Mouse (Mus musculus) spleen, adult 2 months (tissue): ENCODE data around the gene Fam243.

ENCODE experiments used
- CTCF ChIP-seq: fragments of 200-500 bp; IDR thresholded peaks from 2 replicates; pipeline ENCODE4 v1.5.1; 2011; ENCODE audit warnings: mild to moderate bottlenecking, inconsistent platforms; ENCODE audit not compliant: insufficient read depth, insufficient read length, insufficient replicate concordance; ENCODE audit errors: extremely low read depth
- POLR2A ChIP-seq: fragments of 200-500 bp; IDR thresholded peaks from 2 replicates; pipeline ENCODE4 v1.6.1; 2011; ENCODE audit warnings: low read depth, low read length, inconsistent platforms

DNA sequence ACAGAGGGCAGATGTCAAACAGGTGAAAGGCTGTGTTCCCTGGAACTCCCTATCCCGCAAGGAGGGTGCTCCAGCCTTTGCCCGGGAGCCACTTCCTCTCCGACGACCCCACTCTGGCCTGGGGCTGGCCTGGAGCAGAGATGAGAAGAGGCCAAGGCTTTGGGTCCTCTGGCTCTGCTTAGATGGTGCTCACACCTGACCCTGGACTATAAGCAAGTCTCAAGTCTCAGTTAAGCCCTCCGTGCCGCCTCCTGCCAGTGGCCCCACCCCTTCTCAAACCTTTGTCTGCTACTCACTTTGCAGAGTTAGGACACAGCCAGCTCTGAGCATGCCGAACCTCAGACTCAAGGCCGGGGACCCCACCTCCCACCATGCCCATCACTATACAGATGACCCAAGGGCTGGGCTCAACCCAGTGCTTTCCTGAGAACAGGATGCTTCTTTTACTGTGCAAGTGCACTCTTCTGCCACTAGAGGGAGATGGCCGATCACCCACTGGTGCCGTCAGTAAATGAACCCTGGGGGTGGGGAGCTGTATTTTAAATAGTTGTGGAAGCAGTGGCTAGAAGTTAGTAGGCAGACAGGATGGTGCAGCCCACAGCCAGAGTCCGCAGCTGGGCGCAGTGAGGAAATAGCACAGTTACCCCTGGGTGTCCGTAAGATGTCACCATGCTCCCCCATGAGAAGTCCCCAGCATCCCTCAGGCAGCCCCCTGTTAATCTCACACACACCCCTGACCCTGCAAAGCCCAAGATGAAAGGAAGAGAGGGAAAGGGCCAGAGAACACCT is 7.1 kb downstream of the Fam243 start:
- TF ChIP-seq POLR2A, result no peak
- peak; percentile 75; the same call in 1 of the 2 replicates for TF ChIP-seq CTCF
